Comparison of ENCODE assay signal across 18 mouse cellular contexts in the genomic region with DNA sequence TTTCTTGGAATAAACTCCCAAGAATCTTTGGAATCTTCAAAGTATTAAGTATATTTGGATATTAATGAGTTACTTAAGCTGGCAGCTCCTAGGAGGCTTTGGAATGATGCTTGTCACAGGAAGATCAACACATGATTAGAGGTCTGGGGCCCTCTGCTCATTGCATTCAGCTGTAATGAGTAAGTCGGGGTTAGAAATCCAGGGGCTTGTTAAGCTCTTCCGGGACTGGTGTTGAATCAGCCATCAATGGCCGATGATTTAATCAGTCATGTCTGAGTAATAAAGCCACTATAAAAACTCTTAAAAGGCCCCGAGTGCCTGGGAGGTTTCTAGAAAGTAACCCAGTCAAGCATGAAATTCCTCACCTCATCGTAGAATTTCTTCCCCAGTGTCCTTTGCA.
DNase-seq lines count a peak whose midpoint lies in the region; ATAC-seq and TF ChIP-seq lines count a peak whose summit lies in the region.
"Had no signal": no experiment of that assay in that cellular context is flagged by ENCODE, and none has a peak within 500 bp of the region (broad histone marks: within the 10 kb centered on the region; RNA-seq: fewer than 3 reads in every experiment).

No protein-coding gene starts in this region.

- TF ChIP-seq POLR2A in brain, embryonic 14.5 days (IDR thresholded peaks at IDR 0.05; ENCODE audit: borderline replicate concordance, extremely low read depth, insufficient read depth, insufficient read length, poor library complexity, severe bottlenecking): no peak

- DNase-seq in MN1 (ENCODE audit: low spot score): peak; percentile 51
- DNase-seq in Muller cell, postnatal 12 days (ENCODE audit: inconsistent ontology term): peak; percentile 82
- DNase-seq in brain, embryonic 14.5 days (ENCODE audit: low read depth): peak; percentile 14
- DNase-seq in embryo, embryonic 10 days (ENCODE audit: low spot score): no peak
- DNase-seq: adrenal gland, adult 8-10 months; adrenal gland, postnatal 14 days; adrenal gland, postnatal 36 days; cerebellum, adult 11 months; cerebellum, adult 18-20 months; cerebellum, adult 8-10 months; cerebellum, adult 9-11 months; cerebellum, postnatal 14 days; cerebellum, postnatal 36 days; forebrain, postnatal 0 days had no signal

- no peak for TF ChIP-seq CTCF in brain, embryonic 14.5 days (IDR thresholded peaks at IDR 0.05; ENCODE audit: borderline replicate concordance, extremely low read depth, insufficient read depth, insufficient read length)

- ATAC-seq in megakaryocyte, adult 5-6 weeks (ENCODE audit: poor library complexity, severe bottlenecking): no peak
- ATAC-seq: activated CD4-positive, CD25-positive, alpha-beta regulatory T cell, adult 4 months; forebrain, embryonic 13.5 days; forebrain, embryonic 15.5 days; forebrain, postnatal 0 days had no signal
